Mouse (Mus musculus): ENCODE results near the gene Alms1. TPM values are rescaled to one million over a fixed set of nuclear protein-coding genes. Genes with fewer than 3 reads are reported as not detected.
"Not testable (repeated sequence)": the region's sequence is repeated elsewhere in the genome, so short reads cannot be mapped to it uniquely, and the experiment has no call there.

Gene Alms1
- total and polyA plus RNA-seq, 3 experiments: 2.3 to 3.6 (median 2.8) TPM

DNA sequence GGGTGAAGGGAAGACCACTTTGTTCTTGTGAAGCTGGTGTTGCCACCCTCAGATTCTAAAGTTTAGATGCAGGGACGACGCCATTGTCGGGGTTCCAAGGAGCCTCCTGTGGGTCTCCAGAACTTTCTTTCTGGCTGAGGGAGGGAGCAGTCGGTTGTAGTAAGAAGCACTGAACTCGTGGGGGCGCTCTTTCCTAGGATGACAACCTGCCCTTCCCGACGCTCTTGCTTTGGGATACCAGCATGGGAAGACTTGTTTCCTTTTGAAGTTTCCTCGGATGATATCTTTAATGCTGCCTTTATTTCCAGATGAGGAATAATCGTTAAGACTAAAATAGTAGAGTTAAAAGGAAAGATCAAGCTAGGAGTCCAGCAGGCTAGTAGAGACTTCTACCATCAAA is 125.8 kb downstream of the Alms1 start, which contains the start of gene Nat8f7:
Gene Nat8f7, minus strand, starts transcription at position 101 of the 400 bp plus-strand sequence.
- H3K79me2 ChIP-seq (replicated peaks; ENCODE audit: control insufficient read depth, extremely low read depth, insufficient read depth, poor library complexity, severe bottlenecking); H3K4me1 ChIP-seq (ENCODE audit: control insufficient read depth in 1 of 2, insufficient read depth in 2 of 2); H3K27me3 ChIP-seq (replicated peaks); H3K36me3 ChIP-seq (replicated peaks in 1 of 2; ENCODE audit: control insufficient read depth in 1 of 2, insufficient read depth in 1 of 2, low read length in 1 of 2); H3K4me3 ChIP-seq (replicated peaks in 1 of 3; ENCODE audit: low read depth in 2 of 3, low read length in 2 of 3, poor library complexity in 1 of 3); H3K9me3 ChIP-seq (replicated peaks; ENCODE audit: low read length); in situ Hi-C loops (cut with MboI; ENCODE audit: low pct_ligation_motif_present, low pct_unique_long_range_greater_than_20kb, low sequenced_read_pairs); H3K4me2 ChIP-seq (ENCODE audit: insufficient read depth, low read depth, poor library complexity, severe bottlenecking); DNase-seq (ENCODE audit: extremely low read depth); dilution Hi-C loops (cut with MboI; ENCODE audit: extremely low pct_ligation_motif_present, extremely low pct_unique_long_range_greater_than_20kb, low sequenced_read_pairs); H3K27ac ChIP-seq (ENCODE audit: insufficient read depth, low read depth); H3K9ac ChIP-seq (ENCODE audit: insufficient read depth, low read depth): not testable (repeated sequence)
- 0 out of 4 replicates have a peak, but pooled peaks of 1 of the 2 experiments have one; percentile 20 for TF ChIP-seq CTCF (conservative IDR thresholded peaks at IDR 0.05 in 1 of 2, IDR thresholded peaks at IDR 0.05 in 1 of 2; ENCODE audit: low read depth in 2 of 2, low read length in 2 of 2)

Other genes with a start within 250 kb of the Alms1 start
- gene Rab11fip5, start 212.9 kb upstream of the Alms1 start, total RNA-seq (2012; rRNA removed): 0.13 and 0.30 TPM in 2 replicates
- 0.11 and 0.13 TPM in 2 replicates for gene Rab11fip5, start 212.9 kb upstream of the Alms1 start, total RNA-seq (2014; rRNA removed)
- gene Rab11fip5, start 212.9 kb upstream of the Alms1 start, polyA plus RNA-seq (2012; ENCODE audit: insufficient read length, low read depth): 0.17 TPM in 1 of 2 replicates, not detected in the other
- gene Noto, start 163.6 kb upstream of the Alms1 start, total RNA-seq (2012; rRNA removed): not detected in 2 replicates
- not detected in 2 replicates for gene Noto, start 163.6 kb upstream of the Alms1 start, total RNA-seq (2014; rRNA removed)
- not detected in 2 replicates for gene Noto, start 163.6 kb upstream of the Alms1 start, polyA plus RNA-seq (2012; ENCODE audit: insufficient read length, low read depth)
- 68.1 and 84.0 TPM in 2 replicates for gene Smyd5, start 155.5 kb upstream of the Alms1 start, total RNA-seq (2012; rRNA removed)
- gene Smyd5, start 155.5 kb upstream of the Alms1 start, total RNA-seq (2014; rRNA removed): 75.5 and 77.5 TPM in 2 replicates
- 109 and 111 TPM in 2 replicates for gene Smyd5, start 155.5 kb upstream of the Alms1 start, polyA plus RNA-seq (2012; ENCODE audit: insufficient read length, low read depth)
- gene Cct7, start 136.0 kb upstream of the Alms1 start, total RNA-seq (2012; rRNA removed): 484 and 566 TPM in 2 replicates
- gene Cct7, start 136.0 kb upstream of the Alms1 start, total RNA-seq (2014; rRNA removed): 483 and 577 TPM in 2 replicates
- 505 and 599 TPM in 2 replicates for gene Cct7, start 136.0 kb upstream of the Alms1 start, polyA plus RNA-seq (2012; ENCODE audit: insufficient read length, low read depth)
- gene Pradc1, start 135.6 kb upstream of the Alms1 start, total RNA-seq (2012; rRNA removed): 11.0 and 18.0 TPM in 2 replicates
- 18.8 and 19.9 TPM in 2 replicates for gene Pradc1, start 135.6 kb upstream of the Alms1 start, total RNA-seq (2014; rRNA removed)
- 16.3 and 18.2 TPM in 2 replicates for gene Pradc1, start 135.6 kb upstream of the Alms1 start, polyA plus RNA-seq (2012; ENCODE audit: insufficient read length, low read depth)
- 0.04 TPM in 2 replicates for gene Fbxo41, start 84.5 kb upstream of the Alms1 start, total RNA-seq (2012; rRNA removed)
- gene Fbxo41, start 84.5 kb upstream of the Alms1 start, total RNA-seq (2014; rRNA removed): not detected in 2 replicates
- not detected in 2 replicates for gene Fbxo41, start 84.5 kb upstream of the Alms1 start, polyA plus RNA-seq (2012; ENCODE audit: insufficient read length, low read depth)
- gene Egr4, start 73.9 kb upstream of the Alms1 start, total RNA-seq (2012; rRNA removed): not detected in 2 replicates
- not detected in 2 replicates for gene Egr4, start 73.9 kb upstream of the Alms1 start, total RNA-seq (2014; rRNA removed)
- not detected in 2 replicates for gene Egr4, start 73.9 kb upstream of the Alms1 start, polyA plus RNA-seq (2012; ENCODE audit: insufficient read length, low read depth)
- gene Nat8f7, start 125.7 kb downstream of the Alms1 start, total RNA-seq (2012; rRNA removed): not detected in 2 replicates
- not detected in 2 replicates for gene Nat8f7, start 125.7 kb downstream of the Alms1 start, total RNA-seq (2014; rRNA removed)
- gene Nat8f7, start 125.7 kb downstream of the Alms1 start, polyA plus RNA-seq (2012; ENCODE audit: insufficient read length, low read depth): not detected in 2 replicates
- not detected in 2 replicates for gene Nat8f3, start 178.2 kb downstream of the Alms1 start, total RNA-seq (2012; rRNA removed)
- not detected in 2 replicates for gene Nat8f3, start 178.2 kb downstream of the Alms1 start, total RNA-seq (2014; rRNA removed)
- not detected in 2 replicates for gene Nat8f3, start 178.2 kb downstream of the Alms1 start, polyA plus RNA-seq (2012; ENCODE audit: insufficient read length, low read depth)
- gene Nat8f6, start 233.4 kb downstream of the Alms1 start, total RNA-seq (2012; rRNA removed): not detected in 2 replicates
- not detected in 2 replicates for gene Nat8f6, start 233.4 kb downstream of the Alms1 start, total RNA-seq (2014; rRNA removed)
- gene Nat8f6, start 233.4 kb downstream of the Alms1 start, polyA plus RNA-seq (2012; ENCODE audit: insufficient read length, low read depth): not detected in 2 replicates
- gene Nat8f5, start 233.4 kb downstream of the Alms1 start, total RNA-seq (2012; rRNA removed): not detected in 2 replicates
- gene Nat8f5, start 233.4 kb downstream of the Alms1 start, total RNA-seq (2014; rRNA removed): not detected in 2 replicates
- gene Nat8f5, start 233.4 kb downstream of the Alms1 start, polyA plus RNA-seq (2012; ENCODE audit: insufficient read length, low read depth): not detected in 2 replicates
- not detected in 2 replicates for gene Nat8, start 244.6 kb downstream of the Alms1 start, total RNA-seq (2012; rRNA removed)
- not detected in 2 replicates for gene Nat8, start 244.6 kb downstream of the Alms1 start, total RNA-seq (2014; rRNA removed)
- gene Nat8, start 244.6 kb downstream of the Alms1 start, polyA plus RNA-seq (2012; ENCODE audit: insufficient read length, low read depth): not detected in 2 replicates

Data from CH12.LX (cell line).